Mouse (Mus musculus) lung, postnatal 10 days (tissue): Measurements from ENCODE around the gene Prim1.
A peak's percentile ranks its signal among the peaks of the same experiment; 100 is the strongest.
"Not testable (repeated sequence)": the region's sequence is repeated elsewhere in the genome, so short reads cannot be mapped to it uniquely, and the experiment has no call there.

Experiments used
- DNase-seq: peaks from one replicate; pipeline ENCODE4 v3.0.0; 2021

The Prim1 gene

GRCm38 (mm10) chr10:128039167-128039566 lies 24.2 kb downstream of the Prim1 start:
- no peak for DNase-seq

GRCm38 (mm10) chr10:128039858-128040257 lies 24.9 kb downstream of the Prim1 start:
- no peak for DNase-seq

GRCm38 (mm10) chr10:128040293-128040692 lies 25.3 kb downstream of the Prim1 start:
- no peak for DNase-seq

- DNase-seq = no peak
Observed at GRCm38 (mm10) chr10:128041636-128042035, 26.7 kb downstream of the Prim1 start.

- DNase-seq = no peak
Observed at GRCm38 (mm10) chr10:128042466-128042865, 27.5 kb downstream of the Prim1 start.

GRCm38 (mm10) chr10:128043041-128043835 lies 28.3 kb downstream of the Prim1 start:
- DNase-seq = no peak

- DNase-seq = no peak
Observed at GRCm38 (mm10) chr10:128048157-128048556, 33.2 kb downstream of the Prim1 start.

- no peak for DNase-seq
Observed at GRCm38 (mm10) chr10:128049741-128050140, 34.8 kb downstream of the Prim1 start.

- DNase-seq = no peak
Observed at GRCm38 (mm10) chr10:128050355-128050754, 35.4 kb downstream of the Prim1 start.

- DNase-seq = no peak
Observed at GRCm38 (mm10) chr10:128051589-128051988, 36.6 kb downstream of the Prim1 start.

GRCm38 (mm10) chr10:128052136-128052535 lies 37.2 kb downstream of the Prim1 start:
- not testable (repeated sequence) for DNase-seq

- no peak for DNase-seq
Observed at GRCm38 (mm10) chr10:128053001-128053400, 38.0 kb downstream of the Prim1 start.

- no peak for DNase-seq
Observed at GRCm38 (mm10) chr10:128058184-128058583, 43.2 kb downstream of the Prim1 start.

GRCm38 (mm10) chr10:128058601-128059151 lies 43.7 kb downstream of the Prim1 start, which contains the start of gene Ptges3:
Ptges3 (plus strand) TSS chr10:128058954.
- peak; percentile 98 for DNase-seq

- peak; percentile 65 for DNase-seq
Observed at GRCm38 (mm10) chr10:128059207-128059981, 44.4 kb downstream of the Prim1 start.

- no peak for DNase-seq
Observed at GRCm38 (mm10) chr10:128061109-128061508, 46.1 kb downstream of the Prim1 start.

- no peak for DNase-seq
Observed at GRCm38 (mm10) chr10:128062221-128062989, 47.4 kb downstream of the Prim1 start.

GRCm38 (mm10) chr10:128066072-128066471 lies 51.1 kb downstream of the Prim1 start:
- DNase-seq = no peak

- no peak for DNase-seq
Observed at GRCm38 (mm10) chr10:128069201-128069600, 54.2 kb downstream of the Prim1 start.

GRCm38 (mm10) chr10:128070432-128070831 lies 55.5 kb downstream of the Prim1 start:
- not testable (repeated sequence) for DNase-seq

GRCm38 (mm10) chr10:128078269-128078668 lies 63.3 kb downstream of the Prim1 start:
- not testable (repeated sequence) for DNase-seq
